Mouse (Mus musculus) ovary, postnatal 10 days (tissue): ENCODE results near the gene Fetub.

Experiments
- DNase-seq: peaks from one replicate; pipeline ENCODE4 v3.0.0; 2022; ENCODE audit warnings: low spot score

Fetub gene

GRCm38 (mm10) chr16:22963293-22963692 lies 45.2 kb downstream of the Fetub start:
- no peak for DNase-seq

- no peak for DNase-seq
These were observed 49.4 kb downstream of the Fetub start for GRCm38 (mm10) chr16:22967383-22968030.
